Mouse (Mus musculus): ENCODE results near the gene Sirt6.
"Not testable (repeated sequence)": the region's sequence is repeated elsewhere in the genome, so short reads cannot be mapped to it uniquely, and the experiment has no call there.

Gene Sirt6

DNA sequence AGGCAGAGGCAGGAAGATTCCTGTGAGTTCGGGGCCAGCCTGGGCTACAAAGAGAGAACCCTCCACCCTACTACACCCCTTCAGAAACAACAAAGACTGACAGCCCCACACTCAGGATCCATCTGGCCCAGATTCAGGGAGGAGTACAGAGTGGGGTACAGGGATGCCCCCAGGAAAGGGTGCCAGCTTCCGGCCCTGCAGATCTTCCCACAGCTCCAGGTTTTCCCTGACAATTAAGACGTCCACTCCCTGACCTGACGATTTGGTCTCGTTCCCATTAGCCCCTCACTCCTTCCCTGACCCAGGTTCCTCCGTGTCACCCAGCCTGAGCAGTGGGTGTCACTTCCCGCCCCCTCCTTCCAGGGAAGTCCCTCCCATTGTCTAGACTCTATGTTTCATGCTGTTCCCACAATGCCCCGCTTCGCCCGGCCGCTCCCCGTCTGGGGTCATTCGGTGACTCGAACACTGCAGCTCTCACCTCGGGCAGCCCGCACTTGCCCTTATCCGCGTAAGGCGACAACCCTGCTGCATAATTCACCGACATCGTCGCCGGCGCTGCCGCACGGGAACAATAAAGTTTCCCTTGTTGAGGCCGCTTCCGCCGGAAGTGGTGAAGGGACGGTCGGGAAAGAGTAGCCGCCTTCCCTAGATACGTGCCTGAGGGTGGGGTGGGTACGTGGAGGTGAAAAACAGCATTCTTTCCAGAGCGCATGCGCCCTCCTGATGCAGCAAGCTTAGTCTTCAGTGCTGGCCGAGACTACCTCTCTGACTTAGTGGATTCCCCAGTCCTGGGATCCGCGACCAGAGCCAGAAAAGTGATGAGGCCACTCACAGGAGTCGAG, at the start of gene Sirt6:
Sirt6 (minus strand) TSS at position 804 of the 842 bp plus-strand sequence.
- peak; percentile 94 for ATAC-seq (ENCODE audit: low TSS enrichment)

DNA sequence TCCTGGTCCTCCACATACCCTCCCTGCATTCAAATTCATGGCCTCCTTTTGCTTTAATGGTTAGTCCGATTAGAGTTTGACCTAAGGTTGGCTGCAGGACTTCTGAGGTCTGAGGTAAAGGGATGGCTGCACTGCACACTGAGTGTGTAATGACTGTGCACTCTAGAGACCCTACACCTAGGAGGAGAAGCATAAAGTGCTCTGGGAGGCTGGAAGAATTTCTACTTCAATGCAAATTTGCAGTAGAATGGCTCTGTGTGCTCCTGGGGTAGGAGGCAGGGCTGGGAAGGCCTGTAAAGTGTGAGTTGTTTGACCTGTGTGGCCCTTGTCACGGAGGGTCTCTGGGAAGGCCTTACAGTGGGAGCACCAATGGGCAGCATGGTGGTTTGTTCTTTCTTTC, 28.6 kb upstream of the Sirt6 start:
- no peak for ATAC-seq (ENCODE audit: low TSS enrichment)

DNA sequence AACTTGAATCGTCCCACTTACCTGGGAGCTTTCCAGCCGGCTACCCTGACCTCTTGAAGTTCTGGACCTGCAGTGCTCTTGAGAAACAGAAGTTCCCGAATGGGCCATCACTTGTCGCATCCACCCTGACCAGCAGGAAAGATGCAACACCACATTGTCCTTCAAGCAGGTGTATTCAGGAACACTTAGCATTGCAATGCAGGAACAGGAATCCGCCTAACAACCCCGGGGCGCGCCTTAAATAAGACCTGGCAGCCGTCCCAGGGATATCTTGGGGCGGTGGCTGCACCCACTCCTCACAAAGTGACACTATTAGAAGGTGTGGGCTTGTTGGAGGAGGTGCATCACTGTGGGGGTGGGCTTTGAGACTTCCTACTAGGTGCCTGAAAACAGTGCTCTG, 27.6 kb upstream of the Sirt6 start:
- no peak for ATAC-seq (ENCODE audit: low TSS enrichment)

DNA sequence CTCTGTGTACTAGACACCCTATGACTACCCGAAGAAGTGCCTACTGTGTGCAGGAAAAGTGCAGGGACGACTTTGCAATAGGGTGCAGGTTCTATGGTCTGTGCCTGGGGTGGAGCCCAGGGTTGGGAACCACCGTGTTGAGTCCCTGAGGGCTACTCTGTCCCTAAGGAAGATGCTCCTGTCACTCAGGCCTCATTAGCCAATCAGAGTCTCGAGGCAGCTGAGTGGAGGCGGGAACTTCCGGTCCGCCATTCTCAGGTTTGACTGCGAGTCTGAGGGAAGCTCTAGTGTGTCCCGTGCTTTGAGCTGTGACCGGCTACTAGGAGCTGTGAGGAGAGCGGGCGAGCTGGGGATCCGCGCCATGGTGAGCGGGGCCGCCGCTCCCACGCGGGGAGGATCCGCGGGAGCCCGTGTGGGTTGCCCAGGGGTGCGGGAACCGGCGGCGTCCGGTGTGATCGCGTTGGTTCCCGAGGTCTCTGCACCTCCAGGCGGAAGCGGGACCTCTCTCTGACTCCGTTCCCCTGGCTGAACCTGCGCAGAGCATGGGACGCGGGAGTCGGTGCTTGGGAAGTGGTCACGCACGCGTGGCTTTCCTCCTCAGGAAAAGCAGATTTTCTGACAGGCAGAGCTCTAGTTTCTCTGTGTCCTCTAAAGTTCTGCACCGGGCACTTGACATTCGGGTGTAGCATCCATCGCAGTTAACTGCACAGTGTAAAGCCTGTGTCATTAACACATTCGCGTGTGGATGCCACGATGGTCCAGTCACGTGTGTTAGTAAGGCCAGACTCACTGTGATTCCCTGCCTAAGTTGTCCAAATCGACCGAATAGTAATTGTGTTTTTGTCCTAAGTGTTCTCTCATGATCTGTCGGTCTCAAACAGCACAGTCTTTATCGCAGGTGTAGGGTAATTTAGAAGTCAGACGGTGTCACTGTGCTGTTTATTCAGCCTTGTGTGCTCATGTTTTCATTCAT, 21.5 kb upstream of the Sirt6 start, which contains the start of gene Gm10778:
Gm10778 (plus strand) TSS at position 257 of the 973 bp plus-strand sequence.
- peak; percentile 99 for ATAC-seq (ENCODE audit: low TSS enrichment)

- no peak for ATAC-seq (ENCODE audit: low TSS enrichment)
Observed at GRCm38 (mm10) chr10:81646015-81646555, 18.5 kb upstream of the Sirt6 start.

- no peak for ATAC-seq (ENCODE audit: low TSS enrichment)
Observed at GRCm38 (mm10) chr10:81645391-81645790, 17.8 kb upstream of the Sirt6 start.

GRCm38 (mm10) chr10:81644716-81645115, 17.1 kb upstream of the Sirt6 start:
- no peak for ATAC-seq (ENCODE audit: low TSS enrichment)

- no peak for ATAC-seq (ENCODE audit: low TSS enrichment)
Observed at GRCm38 (mm10) chr10:81644162-81644561, 16.6 kb upstream of the Sirt6 start.

GRCm38 (mm10) chr10:81643449-81644055, 16.0 kb upstream of the Sirt6 start:
- peak; percentile 69 for ATAC-seq (ENCODE audit: low TSS enrichment)

DNA sequence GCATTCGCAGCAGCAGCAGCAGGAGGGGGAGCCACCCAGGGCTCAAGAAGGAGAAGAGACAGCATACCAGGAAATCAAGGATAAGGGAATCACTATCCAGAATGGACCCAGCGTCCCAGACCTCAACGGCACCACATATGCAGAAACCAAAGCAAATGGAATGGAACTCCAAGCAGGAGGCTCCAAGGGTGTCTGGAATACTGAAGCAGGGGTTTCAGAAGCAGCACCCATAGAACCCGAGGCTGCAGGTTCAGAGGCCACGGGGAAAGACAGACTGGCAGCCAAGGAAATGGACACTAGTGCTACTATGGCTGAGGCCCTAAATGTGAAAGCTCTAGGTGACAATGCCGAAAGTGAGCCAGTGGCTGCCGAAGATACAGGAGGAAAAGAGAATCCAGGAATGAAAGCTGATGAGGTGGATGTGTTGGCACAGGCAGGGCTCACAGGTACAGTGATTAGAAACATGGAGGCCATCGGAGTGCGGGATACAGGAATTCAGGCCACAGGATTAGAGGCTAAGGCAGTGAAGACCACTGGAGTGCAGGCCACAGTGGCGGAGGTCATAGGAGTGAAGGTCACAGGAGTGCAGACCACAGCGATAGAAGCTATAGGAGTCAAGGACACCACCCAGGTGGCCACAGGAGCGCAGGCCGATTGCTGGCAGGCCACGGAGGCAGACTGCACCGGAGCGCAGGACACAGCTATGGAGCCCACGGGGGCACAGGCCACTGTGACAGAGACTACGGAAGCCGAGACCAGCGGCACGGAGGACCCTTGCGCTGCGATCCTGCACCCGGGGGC, 15.3 kb upstream of the Sirt6 start:
- peak; percentile 13; the same call in 1 of the 2 replicates for ATAC-seq (ENCODE audit: low TSS enrichment)

DNA sequence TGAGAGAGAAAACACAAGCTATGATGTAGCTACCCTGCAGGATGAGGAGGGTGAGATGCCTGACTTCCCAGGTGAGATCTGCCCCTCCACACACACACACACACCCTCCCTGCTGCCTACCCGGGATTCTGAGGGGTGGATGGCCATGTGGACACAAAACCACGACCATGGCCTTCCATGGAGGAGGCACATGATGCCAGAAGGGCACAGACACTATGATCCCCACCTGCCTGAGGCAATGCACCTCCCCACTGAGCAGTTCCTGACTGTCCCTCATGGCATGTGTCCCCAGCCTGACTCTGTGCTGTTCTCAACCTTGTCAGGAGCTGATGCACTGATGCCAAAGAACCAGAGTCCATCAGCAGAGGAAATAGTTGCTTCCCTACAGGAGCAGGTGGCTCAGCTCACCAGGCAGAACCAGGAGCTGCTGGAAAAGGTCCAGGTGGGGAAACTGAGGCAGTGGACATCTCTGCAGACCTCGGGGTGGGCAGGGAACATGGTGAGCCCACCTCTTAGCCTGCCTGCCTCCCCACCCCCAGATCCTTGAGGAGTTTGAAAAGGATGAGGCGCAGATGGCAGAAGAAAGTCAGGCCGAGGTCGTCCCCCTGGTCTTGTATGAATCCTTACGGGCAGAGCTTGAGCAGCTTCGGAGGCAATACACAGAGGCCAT, 14.5 kb upstream of the Sirt6 start:
- no peak for ATAC-seq (ENCODE audit: low TSS enrichment)

DNA sequence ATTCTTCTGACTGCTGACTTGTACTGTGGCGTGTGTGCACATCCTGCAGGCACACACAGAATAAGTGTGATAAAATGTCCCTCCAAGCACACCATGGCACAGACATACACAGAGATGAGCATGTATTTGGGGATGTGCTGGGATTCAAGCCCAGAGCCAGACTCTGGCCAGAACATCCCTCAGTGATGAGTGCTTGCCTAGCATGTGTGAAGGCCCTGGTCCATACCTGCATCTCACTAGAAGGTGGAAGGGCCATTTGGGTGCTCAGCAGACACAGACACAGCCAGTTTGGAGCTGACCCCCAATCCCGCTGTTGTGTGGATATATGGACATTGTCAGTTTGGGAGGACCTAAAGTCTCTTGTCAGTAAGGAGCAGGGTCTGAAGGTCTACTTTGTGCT, 14.0 kb upstream of the Sirt6 start:
- no peak for ATAC-seq (ENCODE audit: low TSS enrichment)

GRCm38 (mm10) chr10:81640825-81641224, 13.2 kb upstream of the Sirt6 start:
- not testable (repeated sequence) for ATAC-seq (ENCODE audit: low TSS enrichment)

GRCm38 (mm10) chr10:81638101-81638500, 10.5 kb upstream of the Sirt6 start:
- ATAC-seq (ENCODE audit: low TSS enrichment) = no peak

- no peak for ATAC-seq (ENCODE audit: low TSS enrichment)
Observed at GRCm38 (mm10) chr10:81636338-81636737, 8.7 kb upstream of the Sirt6 start.

GRCm38 (mm10) chr10:81633253-81634099, 5.9 kb upstream of the Sirt6 start:
- ATAC-seq (ENCODE audit: low TSS enrichment) = peak; percentile 91

GRCm38 (mm10) chr10:81628390-81628789, 793 bp upstream of the Sirt6 start, which contains the start of gene Ankrd24:
Gene Ankrd24 (plus strand): TSS chr10:81628540.
- ATAC-seq (ENCODE audit: low TSS enrichment) = no peak

DNA sequence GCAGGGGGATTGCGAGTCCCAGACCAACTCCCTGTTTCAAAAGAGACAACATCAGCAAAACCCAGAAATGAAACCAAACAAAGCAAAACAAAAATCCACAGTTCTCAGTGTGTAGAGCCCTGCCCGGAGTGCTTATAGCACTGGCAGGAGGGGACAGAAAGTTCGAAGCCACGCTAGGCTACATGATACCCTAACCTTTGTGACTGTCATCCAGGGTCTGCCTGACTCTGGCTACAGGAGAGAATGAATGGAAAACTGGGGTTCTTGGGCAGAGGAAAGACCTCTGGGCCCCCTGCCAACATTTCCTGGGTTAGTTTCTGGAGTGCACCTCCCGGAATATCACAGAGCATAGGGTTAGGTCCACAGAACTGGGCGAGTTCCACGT, 231 bp upstream of the Sirt6 start:
- peak; percentile 34 for ATAC-seq (ENCODE audit: low TSS enrichment)
